Mouse (Mus musculus): ENCODE results near the gene Vmn1r155. TPM values are rescaled to one million over a fixed set of nuclear protein-coding genes. Genes with fewer than 3 reads are reported as not detected.
"Not testable (repeated sequence)": the region's sequence is repeated elsewhere in the genome, so short reads cannot be mapped to it uniquely, and the experiment has no call there.

The Vmn1r155 gene
- polyA plus RNA-seq (2014; fragmentation: Nextera tagmentation; extraction: Ambion mirVana), result not detected in 2 replicates

- not testable (repeated sequence) for H3K36me3 ChIP-seq (ENCODE audit: control insufficient read depth, insufficient read depth, low read length); H3K27ac ChIP-seq (ENCODE audit: low read depth, low read length); H3K9ac ChIP-seq (ENCODE audit: low read depth, low read length); H3K9me3 ChIP-seq (replicated peaks; ENCODE audit: control insufficient read depth, low read length); H3K4me3 ChIP-seq (ENCODE audit: low read depth, low read length); H3K4me1 ChIP-seq (ENCODE audit: control insufficient read depth, insufficient read depth, low read length); H3K27me3 ChIP-seq (ENCODE audit: control insufficient read depth, insufficient read depth, low read length); ATAC-seq (replicated peaks; ENCODE audit: insufficient number of reproducible peaks, low FRiP score, low TSS enrichment); H3K4me2 ChIP-seq
- no CpG with 5 or more reads among the region's 3 CpGs for WGBS (ENCODE audit: insufficient replicate concordance)
Measured at GRCm38 (mm10) chr7:22657718-22658117, at the start of gene Vmn1r155. Gene Vmn1r155, plus strand, starts transcription at chr7:22658018.

DNA sequence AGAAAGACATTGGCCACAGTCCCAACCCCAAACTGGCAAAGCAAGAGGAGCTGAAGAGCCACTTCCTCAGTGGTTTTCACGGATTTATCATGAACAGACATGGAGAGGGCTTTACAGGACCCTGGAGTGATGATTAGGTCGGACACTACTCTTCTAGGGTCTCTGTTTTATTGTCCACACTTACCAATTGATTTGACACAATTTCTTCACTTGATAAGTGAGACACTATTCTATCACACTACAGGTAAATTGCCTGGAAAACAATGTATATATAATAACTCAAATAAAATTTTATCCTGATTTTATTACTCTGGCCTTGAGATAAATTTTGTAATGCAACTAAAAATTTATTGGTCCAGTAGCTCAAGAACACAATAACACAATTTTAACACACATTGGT, 34.4 kb downstream of the Vmn1r155 start, which contains the start of gene Gm8693:
Gene Gm8693, minus strand, starts transcription at position 101 of the 400 bp plus-strand sequence.
- not testable (repeated sequence) for H3K9ac ChIP-seq (ENCODE audit: low read depth, low read length); H3K27ac ChIP-seq (ENCODE audit: low read depth, low read length); H3K4me3 ChIP-seq (ENCODE audit: low read depth, low read length); H3K4me2 ChIP-seq; H3K27me3 ChIP-seq (ENCODE audit: control insufficient read depth, insufficient read depth, low read length); H3K36me3 ChIP-seq (ENCODE audit: control insufficient read depth, insufficient read depth, low read length); ATAC-seq (replicated peaks; ENCODE audit: insufficient number of reproducible peaks, low FRiP score, low TSS enrichment); H3K4me1 ChIP-seq (ENCODE audit: control insufficient read depth, insufficient read depth, low read length); H3K9me3 ChIP-seq (replicated peaks; ENCODE audit: control insufficient read depth, low read length)
- no CpG with 5 or more reads among the region's 2 CpGs for WGBS (ENCODE audit: insufficient replicate concordance)

Other genes with a start within 250 kb of the Vmn1r155 start
- gene Vmn1r148, start 244.4 kb upstream of the Vmn1r155 start, polyA plus RNA-seq (2014; fragmentation: Nextera tagmentation; extraction: Ambion mirVana), result not detected in 2 replicates
- not detected in 2 replicates for gene Vmn1r149, start 219.8 kb upstream of the Vmn1r155 start, polyA plus RNA-seq (2014; fragmentation: Nextera tagmentation; extraction: Ambion mirVana)
- not detected in 2 replicates for gene Gm10665, start 193.9 kb upstream of the Vmn1r155 start, polyA plus RNA-seq (2014; fragmentation: Nextera tagmentation; extraction: Ambion mirVana)
- gene Vmn1r151, start 158.3 kb upstream of the Vmn1r155 start, polyA plus RNA-seq (2014; fragmentation: Nextera tagmentation; extraction: Ambion mirVana), result not detected in 2 replicates
- not detected in 2 replicates for gene Vmn1r152, start 135.1 kb upstream of the Vmn1r155 start, polyA plus RNA-seq (2014; fragmentation: Nextera tagmentation; extraction: Ambion mirVana)
- not detected in 2 replicates for gene Gm8677, start 123.1 kb upstream of the Vmn1r155 start, polyA plus RNA-seq (2014; fragmentation: Nextera tagmentation; extraction: Ambion mirVana)
- gene Gm4201, start 92.7 kb upstream of the Vmn1r155 start, polyA plus RNA-seq (2014; fragmentation: Nextera tagmentation; extraction: Ambion mirVana), result not detected in 2 replicates
- gene Gm4565, start 69.9 kb upstream of the Vmn1r155 start, polyA plus RNA-seq (2014; fragmentation: Nextera tagmentation; extraction: Ambion mirVana), result not detected in 2 replicates
- not detected in 2 replicates for gene Gm8693, start 34.3 kb downstream of the Vmn1r155 start, polyA plus RNA-seq (2014; fragmentation: Nextera tagmentation; extraction: Ambion mirVana)
- not detected in 2 replicates for gene Gm4567, start 61.7 kb downstream of the Vmn1r155 start, polyA plus RNA-seq (2014; fragmentation: Nextera tagmentation; extraction: Ambion mirVana)
- not detected in 2 replicates for gene Vmn1r157, start 103.7 kb downstream of the Vmn1r155 start, polyA plus RNA-seq (2014; fragmentation: Nextera tagmentation; extraction: Ambion mirVana)
- gene Vmn1r158, start 132.8 kb downstream of the Vmn1r155 start, polyA plus RNA-seq (2014; fragmentation: Nextera tagmentation; extraction: Ambion mirVana), result not detected in 2 replicates
- not detected in 2 replicates for gene Vmn1r159, start 185.6 kb downstream of the Vmn1r155 start, polyA plus RNA-seq (2014; fragmentation: Nextera tagmentation; extraction: Ambion mirVana)
- not detected in 2 replicates for gene Vmn1r160, start 213.2 kb downstream of the Vmn1r155 start, polyA plus RNA-seq (2014; fragmentation: Nextera tagmentation; extraction: Ambion mirVana)

All from heart, embryonic 11.5 days (tissue).